Mouse (Mus musculus): ENCODE results near the gene Hnrnph3.

DNA sequence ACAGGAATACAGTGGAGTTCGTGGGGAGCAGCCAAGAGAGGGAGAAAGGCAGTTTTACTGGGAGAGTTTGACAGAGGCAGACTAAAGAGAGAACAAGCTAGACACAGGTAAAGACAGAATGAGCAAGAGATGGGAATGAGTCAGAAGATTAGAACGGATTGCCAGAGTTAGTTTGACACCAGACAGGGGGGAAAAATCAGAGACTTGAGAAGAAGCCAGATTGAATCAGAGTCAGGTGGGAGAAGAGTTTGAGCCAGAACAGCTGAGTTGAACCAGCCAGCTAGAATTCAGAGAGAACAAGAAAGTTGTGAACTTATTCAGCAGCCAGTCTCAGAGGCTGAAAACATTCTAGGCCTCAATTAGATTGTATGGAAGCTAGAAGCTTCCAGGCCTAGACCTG lies 35.8 kb upstream of the Hnrnph3 start, which contains the start of gene Pbld1:
- TF ChIP-seq EP300 (IDR thresholded peaks at IDR 0.05; ENCODE audit: insufficient read depth, low read depth, low read length): no peak
- TF ChIP-seq CTCF (IDR thresholded peaks at IDR 0.05): no peak
- no peak for TF ChIP-seq POLR2A (IDR thresholded peaks at IDR 0.05; ENCODE audit: insufficient read depth, low read depth, low read length)

Data from heart, adult 2 months (tissue).